Mouse (Mus musculus): ENCODE results near the gene Dact2. TPM values are rescaled to one million over a fixed set of nuclear protein-coding genes. Genes with fewer than 3 reads are reported as not detected.

The Dact2 gene
- polyA plus RNA-seq, 1 experiment from 2014 or later, result 2.4 TPM

GRCm38 (mm10) chr17:14207093-14207561 is 3.0 kb upstream of the Dact2 start:
- WGBS, result 13% methylated on average over 5 of the region's 5 CpGs
- H3K27me3 ChIP-seq (ENCODE audit: control insufficient read depth, insufficient read depth, low read length), result peaks cover 58% of the 10 kb centered on the region

GRCm38 (mm10) chr17:14206062-14206461 is 2.0 kb upstream of the Dact2 start:
- H3K27ac ChIP-seq (replicated peaks in 1 of 2; ENCODE audit: control insufficient read depth in 1 of 2, insufficient read depth in 1 of 2, low read depth in 2 of 2, low read length in 2 of 2), result no peak overlapping the region
- peaks cover 9 to 15% of the 10 kb centered on the region in 2 experiments for H3K4me1 ChIP-seq (ENCODE audit: control insufficient read depth in 2 of 2, insufficient read depth in 2 of 2, low read length in 2 of 2)
- peaks cover 66% of the 10 kb centered on the region for H3K27me3 ChIP-seq (ENCODE audit: control insufficient read depth, insufficient read depth, low read length)
- no peak overlapping the region for H3K4me3 ChIP-seq (ENCODE audit: control insufficient read depth in 1 of 2, insufficient read depth in 1 of 2, low read depth in 1 of 2, low read length in 2 of 2)
- H3K36me3 ChIP-seq (ENCODE audit: control insufficient read depth, insufficient read depth, low read length), result no peaks in the 10 kb centered on the region
- H3K4me2 ChIP-seq (ENCODE audit: low read length), result no peak overlapping the region
- WGBS, result 30% methylated on average over 3 of the region's 3 CpGs
- no peak overlapping the region for H3K9ac ChIP-seq (ENCODE audit: low read length)
- H3K9me3 ChIP-seq (ENCODE audit: control insufficient read depth, low read length), result no peaks in the 10 kb centered on the region
- no peak; the same call in 1 of the 2 replicates for ATAC-seq (ENCODE audit: insufficient number of reproducible peaks, insufficient read depth, low FRiP score, low read depth)

More at GRCm38 (mm10) chr17:14207093-14207561, 3.0 kb upstream of the Dact2 start:
- no peak overlapping the region for H3K27ac ChIP-seq (replicated peaks in 1 of 2; ENCODE audit: control insufficient read depth in 1 of 2, insufficient read depth in 1 of 2, low read depth in 2 of 2, low read length in 2 of 2)
- H3K4me2 ChIP-seq (ENCODE audit: low read length), result no peak overlapping the region
- no peaks in the 10 kb centered on the region for H3K36me3 ChIP-seq (ENCODE audit: control insufficient read depth, insufficient read depth, low read length)
- no peaks in the 10 kb centered on the region for H3K9me3 ChIP-seq (ENCODE audit: control insufficient read depth, low read length)
- ATAC-seq (ENCODE audit: insufficient number of reproducible peaks, insufficient read depth, low FRiP score, low read depth), result no peak
- no peak overlapping the region for H3K9ac ChIP-seq (ENCODE audit: low read length)
- H3K4me3 ChIP-seq (ENCODE audit: control insufficient read depth in 1 of 2, insufficient read depth in 1 of 2, low read depth in 1 of 2, low read length in 2 of 2), result no peak overlapping the region
- H3K4me1 ChIP-seq (ENCODE audit: control insufficient read depth in 2 of 2, insufficient read depth in 2 of 2, low read length in 2 of 2), result peaks cover 4 to 7% of the 10 kb centered on the region in 2 experiments; a peak in 2 of 4 replicates

GRCm38 (mm10) chr17:14205236-14205635 is 1.1 kb upstream of the Dact2 start:
- H3K27ac ChIP-seq (replicated peaks in 1 of 2; ENCODE audit: control insufficient read depth in 1 of 2, insufficient read depth in 1 of 2, low read depth in 2 of 2, low read length in 2 of 2), result no peak overlapping the region
- H3K9ac ChIP-seq (ENCODE audit: low read length), result no peak overlapping the region
- H3K27me3 ChIP-seq (ENCODE audit: control insufficient read depth, insufficient read depth, low read length), result peaks cover 66% of the 10 kb centered on the region
- no peak for ATAC-seq (ENCODE audit: insufficient number of reproducible peaks, insufficient read depth, low FRiP score, low read depth)
- H3K4me1 ChIP-seq (ENCODE audit: control insufficient read depth in 2 of 2, insufficient read depth in 2 of 2, low read length in 2 of 2), result peaks cover 12 to 16% of the 10 kb centered on the region in 2 experiments
- H3K4me3 ChIP-seq (ENCODE audit: control insufficient read depth in 1 of 2, insufficient read depth in 1 of 2, low read depth in 1 of 2, low read length in 2 of 2), result no peak overlapping the region
- H3K36me3 ChIP-seq (ENCODE audit: control insufficient read depth, insufficient read depth, low read length), result no peaks in the 10 kb centered on the region
- H3K9me3 ChIP-seq (ENCODE audit: control insufficient read depth, low read length), result no peaks in the 10 kb centered on the region
- H3K4me2 ChIP-seq (ENCODE audit: low read length), result no peak overlapping the region
- WGBS, result 67% methylated on average over 3 of the region's 3 CpGs

- Histone ChIP-seq H3K4me2 (ENCODE audit: low read length) (peak overlapping the region; percentile 93), H3K9ac (ENCODE audit: low read length) (peak overlapping the region; percentile 77), H3K4me1 (ENCODE audit: control insufficient read depth in 2 of 2, insufficient read depth in 2 of 2, low read length in 2 of 2) (peaks cover 12 to 16% of the 10 kb centered on the region in 2 experiments), H3K36me3 (ENCODE audit: control insufficient read depth, insufficient read depth, low read length) (no peaks in the 10 kb centered on the region), H3K27ac (replicated peaks in 1 of 2; ENCODE audit: control insufficient read depth in 1 of 2, insufficient read depth in 1 of 2, low read depth in 2 of 2, low read length in 2 of 2) (peak overlapping the region in 1 of 2 experiments; percentile 37; a peak in 1 of 4 replicates), H3K27me3 (ENCODE audit: control insufficient read depth, insufficient read depth, low read length) (peaks cover 65% of the 10 kb centered on the region), H3K9me3 (ENCODE audit: control insufficient read depth, low read length) (no peaks in the 10 kb centered on the region), H3K4me3 (ENCODE audit: control insufficient read depth in 1 of 2, insufficient read depth in 1 of 2, low read depth in 1 of 2, low read length in 2 of 2) (peak overlapping the region; percentile 74)
- WGBS, result under 1% methylated on average over 95 of the region's 97 CpGs
- peak; percentile 52; the same call in 1 of the 2 replicates for ATAC-seq (ENCODE audit: insufficient number of reproducible peaks, insufficient read depth, low FRiP score, low read depth)
Measured at GRCm38 (mm10) chr17:14203121-14203941, 773 bp downstream of the Dact2 start.

GRCm38 (mm10) chr17:14202291-14203030 is 1.6 kb downstream of the Dact2 start:
- Histone ChIP-seq H3K9me3 (ENCODE audit: control insufficient read depth, low read length) (no peaks in the 10 kb centered on the region), H3K27ac (replicated peaks in 1 of 2; ENCODE audit: control insufficient read depth in 1 of 2, insufficient read depth in 1 of 2, low read depth in 2 of 2, low read length in 2 of 2) (no peak overlapping the region), H3K27me3 (ENCODE audit: control insufficient read depth, insufficient read depth, low read length) (peaks cover 56% of the 10 kb centered on the region), H3K36me3 (ENCODE audit: control insufficient read depth, insufficient read depth, low read length) (0 out of 2 replicates have a peak, but pooled peaks cover under 1% of the 10 kb centered on the region), H3K4me2 (ENCODE audit: low read length) (peak overlapping the region; percentile 93), H3K4me1 (ENCODE audit: control insufficient read depth in 2 of 2, insufficient read depth in 2 of 2, low read length in 2 of 2) (peaks cover 12 to 16% of the 10 kb centered on the region in 2 experiments), H3K4me3 (ENCODE audit: control insufficient read depth in 1 of 2, insufficient read depth in 1 of 2, low read depth in 1 of 2, low read length in 2 of 2) (peak overlapping the region; percentile 74), H3K9ac (ENCODE audit: low read length) (peak overlapping the region; percentile 77)
- WGBS, result 4% methylated on average over 18 of the region's 18 CpGs
- no peak; the same call in 1 of the 2 replicates for ATAC-seq (ENCODE audit: insufficient number of reproducible peaks, insufficient read depth, low FRiP score, low read depth)

- Histone ChIP-seq H3K27me3 (ENCODE audit: control insufficient read depth, insufficient read depth, low read length) (peaks cover 46% of the 10 kb centered on the region), H3K9ac (ENCODE audit: low read length) (no peak overlapping the region), H3K4me1 (ENCODE audit: control insufficient read depth in 2 of 2, insufficient read depth in 2 of 2, low read length in 2 of 2) (peaks cover 12 to 16% of the 10 kb centered on the region in 2 experiments), H3K9me3 (ENCODE audit: control insufficient read depth, low read length) (no peaks in the 10 kb centered on the region), H3K4me2 (ENCODE audit: low read length) (peak overlapping the region; percentile 93), H3K4me3 (ENCODE audit: control insufficient read depth in 1 of 2, insufficient read depth in 1 of 2, low read depth in 1 of 2, low read length in 2 of 2) (no peak overlapping the region), H3K27ac (replicated peaks in 1 of 2; ENCODE audit: control insufficient read depth in 1 of 2, insufficient read depth in 1 of 2, low read depth in 2 of 2, low read length in 2 of 2) (no peak overlapping the region), H3K36me3 (ENCODE audit: control insufficient read depth, insufficient read depth, low read length) (peaks cover 10% of the 10 kb centered on the region; the same call in 1 of the 2 replicates)
- no peak for ATAC-seq (ENCODE audit: insufficient number of reproducible peaks, insufficient read depth, low FRiP score, low read depth)
- WGBS, result 11% methylated on average over 12 of the region's 12 CpGs
Measured at GRCm38 (mm10) chr17:14201281-14201787, 2.8 kb downstream of the Dact2 start.

GRCm38 (mm10) chr17:14200206-14200605 is 3.9 kb downstream of the Dact2 start:
- Histone ChIP-seq H3K4me2 (ENCODE audit: low read length) (no peak overlapping the region), H3K4me1 (ENCODE audit: control insufficient read depth in 2 of 2, insufficient read depth in 2 of 2, low read length in 2 of 2) (peaks cover 12 to 16% of the 10 kb centered on the region in 2 experiments), H3K27me3 (ENCODE audit: control insufficient read depth, insufficient read depth, low read length) (peaks cover 38% of the 10 kb centered on the region), H3K36me3 (ENCODE audit: control insufficient read depth, insufficient read depth, low read length) (peaks cover 15% of the 10 kb centered on the region; the same call in 1 of the 2 replicates), H3K9me3 (ENCODE audit: control insufficient read depth, low read length) (no peaks in the 10 kb centered on the region), H3K4me3 (ENCODE audit: control insufficient read depth in 1 of 2, insufficient read depth in 1 of 2, low read depth in 1 of 2, low read length in 2 of 2) (no peak overlapping the region), H3K9ac (ENCODE audit: low read length) (no peak overlapping the region), H3K27ac (replicated peaks in 1 of 2; ENCODE audit: control insufficient read depth in 1 of 2, insufficient read depth in 1 of 2, low read depth in 2 of 2, low read length in 2 of 2) (no peak overlapping the region)
- WGBS, result 92% methylated on average over 7 of the region's 7 CpGs
- no peak for ATAC-seq (ENCODE audit: insufficient number of reproducible peaks, insufficient read depth, low FRiP score, low read depth)
